Mouse (Mus musculus): Measurements from ENCODE around the gene Prkab2. TPM values are rescaled to one million over a fixed set of nuclear protein-coding genes. Genes with fewer than 3 reads are reported as not detected.

Prkab2 gene
- total and polyA plus RNA-seq, 3 experiments: 0.68 to 1.5 (median 1.4) TPM

DNA sequence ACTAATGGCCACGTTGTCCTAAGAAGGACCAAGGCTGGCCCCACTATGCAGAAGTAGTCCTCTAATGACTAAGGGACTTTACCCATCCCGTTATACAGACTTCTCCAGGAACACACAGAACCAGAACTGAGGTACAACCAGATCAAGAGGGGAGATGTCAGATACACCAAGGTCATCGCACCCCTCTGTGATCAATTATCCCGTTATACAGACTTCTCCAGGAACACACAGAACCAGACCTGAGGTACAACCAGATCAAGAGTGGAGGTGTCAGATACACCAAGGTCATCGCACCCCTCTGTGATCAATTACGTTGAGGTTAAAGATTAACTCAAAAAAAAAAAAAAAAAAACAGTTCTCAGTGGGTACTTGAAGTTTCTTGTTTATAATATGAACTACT lies 47.0 kb upstream of the Prkab2 start:
- dilution Hi-C loops (cut with MboI; ENCODE audit: extremely low pct_ligation_motif_present, extremely low pct_unique_long_range_greater_than_20kb, low sequenced_read_pairs): no loop called here
- no peak overlapping the region for H3K4me2 ChIP-seq (ENCODE audit: insufficient read depth, low read depth, poor library complexity, severe bottlenecking)

DNA sequence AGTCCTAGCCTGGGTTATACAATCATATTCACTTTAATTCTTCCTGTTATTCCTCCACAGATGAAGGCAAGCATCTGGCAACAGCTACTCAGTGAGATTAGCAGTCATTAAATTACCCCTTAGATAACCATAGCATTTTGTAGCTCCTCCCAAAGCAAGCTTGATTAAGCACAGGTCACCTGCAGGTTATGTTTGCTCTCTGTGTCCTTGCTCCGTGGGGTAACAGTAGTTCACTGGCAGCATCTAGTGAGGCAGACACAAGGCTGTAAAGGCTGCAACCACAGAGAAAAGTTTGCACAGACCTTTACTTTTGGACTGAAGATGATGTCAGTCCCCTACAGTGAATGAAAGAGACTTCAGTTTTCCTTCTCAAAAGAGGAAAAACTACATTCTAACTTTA lies 42.8 kb upstream of the Prkab2 start:
- no peak overlapping the region for H3K4me2 ChIP-seq (ENCODE audit: insufficient read depth, low read depth, poor library complexity, severe bottlenecking)
- in situ Hi-C loops (cut with MboI; ENCODE audit: low pct_ligation_motif_present, low pct_unique_long_range_greater_than_20kb, low sequenced_read_pairs) (no loop called here), dilution Hi-C loops (cut with MboI; ENCODE audit: extremely low pct_ligation_motif_present, extremely low pct_unique_long_range_greater_than_20kb, low sequenced_read_pairs) (no loop called here)
- H3K9me3 ChIP-seq (replicated peaks; ENCODE audit: low read length): no peaks in the 10 kb centered on the region
- no peak overlapping the region for H3K4me3 ChIP-seq (replicated peaks in 1 of 3; ENCODE audit: low read depth in 2 of 3, low read length in 2 of 3, poor library complexity in 1 of 3)
- H3K36me3 ChIP-seq (replicated peaks in 1 of 2; ENCODE audit: control insufficient read depth in 1 of 2, insufficient read depth in 1 of 2, low read length in 1 of 2): no peaks in the 10 kb centered on the region
- no peaks in the 10 kb centered on the region for H3K27me3 ChIP-seq (replicated peaks)
- H3K4me1 ChIP-seq (ENCODE audit: control insufficient read depth in 1 of 2, insufficient read depth in 2 of 2): peaks cover 13 to 21% of the 10 kb centered on the region in 2 experiments
- TF ChIP-seq NELFE (IDR thresholded peaks at IDR 0.05; ENCODE audit: low read depth, low read length) (no peak), ZMIZ1 (IDR thresholded peaks at IDR 0.05; ENCODE audit: low read depth, low read length) (no peak), USF2 (conservative IDR thresholded peaks at IDR 0.05; ENCODE audit: low read depth, low read length) (no peak), CHD1 (IDR thresholded peaks at IDR 0.05; ENCODE audit: low read depth, low read length) (no peak), ELF1 (IDR thresholded peaks at IDR 0.05; ENCODE audit: low read depth, low read length) (no peak), PAX5 (IDR thresholded peaks at IDR 0.05; ENCODE audit: low read length) (no peak), MAX (IDR thresholded peaks at IDR 0.05; ENCODE audit: low read length) (no peak), CTCF (conservative IDR thresholded peaks at IDR 0.05 in 1 of 2, IDR thresholded peaks at IDR 0.05 in 1 of 2; ENCODE audit: low read depth in 2 of 2, low read length in 2 of 2) (no peak), MYC (IDR thresholded peaks at IDR 0.05; ENCODE audit: low read depth, low read length) (no peak), POLR2AphosphoS2 (IDR thresholded peaks at IDR 0.05; ENCODE audit: low read depth, low read length) (no peak), MAFK (IDR thresholded peaks at IDR 0.05; ENCODE audit: insufficient replicate concordance, low read length) (no peak), KAT2A (IDR thresholded peaks at IDR 0.05; ENCODE audit: insufficient replicate concordance, low read length) (no peak), MAZ (IDR thresholded peaks at IDR 0.05; ENCODE audit: low read depth, low read length) (no peak), RCOR1 (conservative IDR thresholded peaks at IDR 0.05; ENCODE audit: low read depth, low read length) (no peak), IRF4 (IDR thresholded peaks at IDR 0.05; ENCODE audit: low read depth, low read length) (no peak), UBTF (IDR thresholded peaks at IDR 0.05; ENCODE audit: low read depth, low read length) (no peak), ZC3H11A (IDR thresholded peaks at IDR 0.05; ENCODE audit: low read depth, low read length) (no peak), E2F4 (IDR thresholded peaks at IDR 0.05; ENCODE audit: insufficient replicate concordance, low read depth, low read length) (no peak), SIN3A (IDR thresholded peaks at IDR 0.05; ENCODE audit: low read length) (no peak)
- H3K9ac ChIP-seq (ENCODE audit: insufficient read depth, low read depth): no peak overlapping the region
- no peak overlapping the region for H3K27ac ChIP-seq (ENCODE audit: insufficient read depth, low read depth)
- no peaks in the 10 kb centered on the region for H3K79me2 ChIP-seq (replicated peaks; ENCODE audit: control insufficient read depth, extremely low read depth, insufficient read depth, poor library complexity, severe bottlenecking)
- no peak for DNase-seq (ENCODE audit: extremely low read depth)

More for the DNA sequence above, 47.0 kb upstream of the Prkab2 start:
- TF ChIP-seq RAD21 (IDR thresholded peaks at IDR 0.05; ENCODE audit: low read depth, low read length): no peak
- TF ChIP-seq CTCF (conservative IDR thresholded peaks at IDR 0.05 in 1 of 2, IDR thresholded peaks at IDR 0.05 in 1 of 2; ENCODE audit: low read depth in 2 of 2, low read length in 2 of 2): no peak
- TF ChIP-seq ZC3H11A (IDR thresholded peaks at IDR 0.05; ENCODE audit: low read depth, low read length): no peak
- no peak for DNase-seq (ENCODE audit: extremely low read depth)
- Histone ChIP-seq H3K9ac (ENCODE audit: insufficient read depth, low read depth) (no peak overlapping the region; the same call in 1 of the 2 replicates), H3K27ac (ENCODE audit: insufficient read depth, low read depth) (no peak overlapping the region), H3K79me2 (replicated peaks; ENCODE audit: control insufficient read depth, extremely low read depth, insufficient read depth, poor library complexity, severe bottlenecking) (peaks cover 6% of the 10 kb centered on the region), H3K4me3 (replicated peaks in 1 of 3; ENCODE audit: low read depth in 2 of 3, low read length in 2 of 3, poor library complexity in 1 of 3) (no peak overlapping the region), H3K9me3 (replicated peaks; ENCODE audit: low read length) (no peaks in the 10 kb centered on the region), H3K4me1 (ENCODE audit: control insufficient read depth in 1 of 2, insufficient read depth in 2 of 2) (peaks cover 17 to 30% of the 10 kb centered on the region in 2 experiments), H3K27me3 (replicated peaks) (no peaks in the 10 kb centered on the region), H3K36me3 (replicated peaks in 1 of 2; ENCODE audit: control insufficient read depth in 1 of 2, insufficient read depth in 1 of 2, low read length in 1 of 2) (peaks cover 0 to 4% of the 10 kb centered on the region in 2 experiments)
- in situ Hi-C loops (cut with MboI; ENCODE audit: low pct_ligation_motif_present, low pct_unique_long_range_greater_than_20kb, low sequenced_read_pairs): no loop called here
